Mouse (Mus musculus) intestine, postnatal 0 days (tissue): Measurements from ENCODE around the gene 1300017J02Rik. TPM values are rescaled to one million over a fixed set of nuclear protein-coding genes. Genes with fewer than 3 reads are reported as not detected.

Experiments
- ATAC-seq: fragments of 200-750 bp; cut with Nextera tagmentation; 2 replicates; pipeline ENCODE4 v1.8.0; 2017; ENCODE audit warnings: mild to moderate bottlenecking, moderate TSS enrichment, moderate library complexity
- H3K27ac ChIP-seq: fragments of 300-500 bp; sonication (generic); 2 replicates; pipeline ENCODE4 v1.5.1; 2014; ENCODE audit warnings: mild to moderate bottlenecking, low read depth, low read length, moderate library complexity
- H3K27me3 ChIP-seq: fragments of 300-500 bp; sonication (generic); replicated peaks from 2 replicates; pipeline ENCODE4 v1.6.1; 2014; ENCODE audit warnings: low read length, mixed read lengths; ENCODE audit not compliant: control insufficient read depth, insufficient read depth
- H3K36me3 ChIP-seq: fragments of 300-500 bp; sonication (generic); 2 replicates; pipeline ENCODE4 v1.6.1; 2014; ENCODE audit warnings: mild to moderate bottlenecking, moderate library complexity; ENCODE audit not compliant: control insufficient read depth, insufficient read depth
- H3K4me1 ChIP-seq: fragments of 300-500 bp; sonication (generic); replicated peaks from 2 replicates; pipeline ENCODE4 v1.6.1; 2014; ENCODE audit warnings: antibody characterized with exemption, low read length, mixed read lengths; ENCODE audit not compliant: control insufficient read depth, insufficient read depth
- H3K4me2 ChIP-seq: fragments of 300-500 bp; sonication (generic); replicated peaks from 2 replicates; pipeline ENCODE4 v1.6.1; 2014; ENCODE audit warnings: low read depth, mild to moderate bottlenecking, moderate library complexity
- H3K4me3 ChIP-seq: fragments of 300-500 bp; sonication (generic); 2 replicates; pipeline ENCODE4 v1.5.1; 2014; ENCODE audit warnings: low read depth, low read length
- H3K9ac ChIP-seq: fragments of 300-500 bp; sonication (generic); 2 replicates; pipeline ENCODE4 v1.6.1; 2014; ENCODE audit warnings: mild to moderate bottlenecking, low read depth, low read length
- H3K9me3 ChIP-seq: fragments of 300-500 bp; sonication (generic); 2 replicates; pipeline ENCODE4 v1.6.1; 2016; ENCODE audit warnings: mixed run types; ENCODE audit not compliant: control insufficient read depth
- CTCF ChIP-seq: sonication (generic); IDR thresholded peaks from 2 replicates; pipeline ENCODE4 v1.5.1; 2016; ENCODE audit warnings: low read depth, mild to moderate bottlenecking, control low read depth, antibody characterized with exemption, moderate library complexity
- WGBS: fragments of 180-500 bp; shearing (Covaris S2); extraction: QIAGEN DNeasy Blood & Tissue Kit; methylation state at CpG from one replicate; pipeline ENCODE4 v1.1.7; 2014; 5-methylcytosine and 5-hydroxymethylcytosine counted together
- polyA plus RNA-seq: library from polyadenylated mRNA; unstranded; fragments of >200 nt; fragmentation: Nextera tagmentation; extraction: Ambion mirVana; gene quantifications from 2 replicates; pipeline ENCODE4 v1.2.1, GENCODE M21; 2015

1300017J02Rik gene
- polyA plus RNA-seq, 1 experiment from 2014 or later = 3.8 TPM

DNA sequence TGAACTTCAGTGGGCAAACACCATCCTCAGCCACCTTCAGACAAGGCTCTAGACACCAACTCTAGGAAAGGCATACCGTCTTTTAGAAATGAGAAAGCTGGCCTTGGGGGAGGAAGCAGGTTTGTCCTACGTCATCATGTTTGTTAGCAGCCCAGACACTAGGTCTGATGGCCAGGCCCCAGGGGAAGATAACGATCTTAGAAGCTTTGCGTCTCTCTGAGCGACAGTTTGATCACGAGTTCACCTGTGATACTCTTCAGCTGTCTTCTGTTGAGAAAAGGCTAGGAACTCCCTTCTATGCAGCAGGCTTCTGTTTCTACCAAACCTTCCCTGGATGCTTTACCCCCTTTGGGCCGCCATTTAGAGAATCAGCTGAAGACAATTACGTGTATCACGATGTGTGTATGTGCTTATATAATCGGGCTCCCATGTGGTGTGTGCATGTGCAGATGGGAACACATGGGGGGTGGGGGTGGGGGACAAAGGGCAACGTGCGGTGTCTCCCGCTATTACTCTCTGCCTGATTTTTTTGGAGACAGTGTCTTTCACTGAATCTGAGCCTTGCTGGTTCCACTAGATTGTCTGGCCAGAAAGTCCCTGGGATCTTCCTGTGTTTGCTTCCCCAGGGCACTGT lies 76.4 kb downstream of the 1300017J02Rik start:
- TF ChIP-seq CTCF = no peak
- Histone ChIP-seq H3K4me3 (no peak overlapping the region), H3K9ac (no peak overlapping the region), H3K36me3 (no peaks in the 10 kb centered on the region; the same call in 1 of the 2 replicates), H3K4me1 (0 out of 2 replicates have a peak, but pooled peaks cover 2% of the 10 kb centered on the region), H3K27ac (no peak overlapping the region), H3K4me2 (no peak overlapping the region), H3K27me3 (no peaks in the 10 kb centered on the region), H3K9me3 (no peaks in the 10 kb centered on the region)
- WGBS = 74% methylated on average over 13 of the region's 13 CpGs
- no peak for ATAC-seq

DNA sequence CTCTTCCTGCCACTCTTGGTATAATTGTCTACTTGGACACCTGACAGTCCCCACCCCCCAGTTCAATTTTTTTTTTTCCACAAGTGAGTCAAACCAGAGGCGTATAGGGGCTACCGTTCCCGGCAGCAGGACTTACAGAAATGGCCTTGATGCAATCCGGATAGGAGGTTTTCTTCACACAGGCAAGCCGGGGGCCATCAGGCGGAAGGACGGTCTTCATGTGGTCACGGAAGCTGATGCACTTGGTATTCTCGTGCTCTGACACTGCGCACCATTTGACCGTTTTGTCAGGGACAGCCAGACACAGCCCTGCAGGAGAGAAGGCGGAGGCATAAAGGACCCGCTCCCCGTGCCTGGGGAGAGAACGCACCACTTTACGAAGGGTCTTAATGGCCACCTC lies 77.1 kb downstream of the 1300017J02Rik start:
- no peak for TF ChIP-seq CTCF
- H3K9me3 ChIP-seq = no peaks in the 10 kb centered on the region
- WGBS = 89% methylated on average over 16 of the region's 16 CpGs
- 0 out of 2 replicates have a peak, but pooled peaks cover 2% of the 10 kb centered on the region for H3K4me1 ChIP-seq
- H3K36me3 ChIP-seq = no peaks in the 10 kb centered on the region; the same call in 1 of the 2 replicates
- H3K27ac ChIP-seq = no peak overlapping the region
- H3K27me3 ChIP-seq = no peaks in the 10 kb centered on the region
- no peak overlapping the region for H3K9ac ChIP-seq
- no peak overlapping the region for H3K4me2 ChIP-seq
- H3K4me3 ChIP-seq = no peak overlapping the region
- no peak for ATAC-seq

DNA sequence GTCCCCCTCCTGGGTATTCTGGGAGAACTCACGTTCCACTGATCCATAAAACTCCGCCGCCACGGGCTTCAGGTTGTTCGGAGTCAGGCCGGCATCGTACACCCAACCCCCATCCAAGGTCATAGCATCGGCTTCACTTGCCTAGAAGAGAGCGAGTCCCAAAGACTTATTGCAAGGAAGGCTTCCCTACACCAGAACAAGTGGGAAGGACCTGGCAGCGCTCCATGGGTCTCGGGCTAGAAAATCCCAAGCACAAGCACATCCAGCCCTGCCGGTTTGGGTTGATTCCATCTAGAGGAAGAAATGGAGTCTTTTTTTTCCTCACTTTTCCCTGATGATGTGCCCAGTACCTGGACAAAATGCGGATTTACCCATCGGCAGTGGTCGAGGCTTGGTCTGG lies 78.1 kb downstream of the 1300017J02Rik start:
- Histone ChIP-seq H3K27ac (no peak overlapping the region), H3K4me3 (no peak overlapping the region), H3K9me3 (no peaks in the 10 kb centered on the region), H3K4me2 (no peak overlapping the region), H3K4me1 (0 out of 2 replicates have a peak, but pooled peaks cover 2% of the 10 kb centered on the region), H3K9ac (no peak overlapping the region), H3K27me3 (no peaks in the 10 kb centered on the region), H3K36me3 (no peaks in the 10 kb centered on the region; the same call in 1 of the 2 replicates)
- 92% methylated on average over 15 of the region's 15 CpGs for WGBS
- TF ChIP-seq CTCF = no peak
- no peak for ATAC-seq

DNA sequence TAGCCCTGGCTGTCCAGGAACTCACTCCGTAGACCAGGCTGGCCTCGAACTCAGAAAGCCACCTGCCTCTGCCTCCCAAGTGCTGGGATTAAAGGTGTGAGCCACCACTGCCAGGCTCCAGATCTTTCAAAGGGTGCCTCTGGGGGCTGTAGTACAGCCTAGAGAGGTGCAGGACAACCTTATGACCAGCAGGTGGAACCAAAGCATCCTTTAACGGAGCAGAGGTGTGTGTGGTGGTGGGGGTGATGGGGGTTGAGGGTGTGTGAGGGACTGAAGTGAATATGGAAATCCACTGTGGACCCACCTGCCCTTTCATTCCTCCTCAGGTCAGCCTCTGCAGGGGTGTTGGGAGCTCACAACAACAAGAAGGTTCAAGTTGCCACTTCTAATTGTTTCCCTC lies 79.4 kb downstream of the 1300017J02Rik start:
- Histone ChIP-seq H3K4me3 (no peak overlapping the region), H3K4me2 (no peak overlapping the region), H3K27ac (no peak overlapping the region), H3K36me3 (no peaks in the 10 kb centered on the region; the same call in 1 of the 2 replicates), H3K9me3 (no peaks in the 10 kb centered on the region), H3K4me1 (0 out of 2 replicates have a peak, but pooled peaks cover under 1% of the 10 kb centered on the region), H3K9ac (no peak overlapping the region), H3K27me3 (no peaks in the 10 kb centered on the region)
- no peak for ATAC-seq
- WGBS = 67% methylated on average over 3 of the region's 3 CpGs
- TF ChIP-seq CTCF = peak; percentile 77

DNA sequence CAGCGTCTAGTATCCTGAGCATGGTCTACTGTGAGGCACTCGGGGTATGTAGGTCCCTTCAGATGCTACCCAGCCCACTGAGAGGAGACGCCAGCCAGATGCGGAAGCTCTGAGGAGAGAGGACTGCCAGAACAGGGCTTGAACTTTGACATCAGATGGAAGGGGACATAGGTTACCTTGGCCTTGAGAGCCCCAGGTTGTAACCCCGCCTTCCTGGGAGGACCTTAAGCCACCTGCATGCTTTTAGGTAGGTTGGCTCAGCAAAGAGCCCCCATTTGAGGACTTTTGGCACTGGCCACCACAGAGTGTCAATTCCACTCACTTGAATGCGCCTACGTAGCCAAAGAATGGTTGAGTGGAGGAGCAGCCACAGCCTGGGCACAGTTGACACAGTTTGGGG lies 80.2 kb downstream of the 1300017J02Rik start:
- Histone ChIP-seq H3K36me3 (no peaks in the 10 kb centered on the region; the same call in 1 of the 2 replicates), H3K4me1 (no peaks in the 10 kb centered on the region), H3K27me3 (no peaks in the 10 kb centered on the region), H3K4me2 (no peak overlapping the region), H3K9me3 (no peaks in the 10 kb centered on the region), H3K9ac (no peak overlapping the region), H3K4me3 (no peak overlapping the region), H3K27ac (no peak overlapping the region)
- 92% methylated on average over 7 of the region's 7 CpGs for WGBS
- TF ChIP-seq CTCF = no peak
- ATAC-seq = no peak

DNA sequence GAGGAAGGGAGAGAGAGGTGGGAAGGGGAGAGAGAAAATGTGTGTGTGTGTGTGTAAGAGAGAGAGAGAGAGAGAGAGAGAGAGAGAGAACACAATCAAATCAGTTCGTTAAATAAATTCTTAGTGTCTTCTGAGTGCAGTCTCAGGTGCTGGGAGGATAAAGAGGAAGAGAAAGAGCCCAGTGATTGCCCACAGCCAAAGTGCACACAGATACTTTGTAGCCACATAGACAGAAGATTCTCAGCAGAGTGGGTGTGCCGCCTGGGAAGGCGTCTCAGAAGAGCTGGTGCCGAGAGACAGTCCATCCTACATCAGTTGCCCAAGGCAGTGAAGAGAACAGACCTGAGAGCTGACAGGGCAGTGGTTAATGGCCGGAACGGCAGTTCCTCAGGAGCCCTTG lies 90.6 kb downstream of the 1300017J02Rik start:
- TF ChIP-seq CTCF = no peak
- no peak overlapping the region for H3K4me3 ChIP-seq
- no peak for ATAC-seq

More for the DNA sequence above, 90.6 kb downstream of the 1300017J02Rik start:
- Histone ChIP-seq H3K4me2 (no peak overlapping the region), H3K4me1 (no peaks in the 10 kb centered on the region), H3K27me3 (no peaks in the 10 kb centered on the region), H3K27ac (no peak overlapping the region), H3K36me3 (no peaks in the 10 kb centered on the region), H3K9me3 (no peaks in the 10 kb centered on the region), H3K9ac (no peak overlapping the region)
- WGBS = 78% methylated on average over 6 of the region's 6 CpGs
